Comparison of ENCODE assay signal across 9 mouse cellular contexts in genomic region chr19:26844813-26845212, GRCm38 (mm10). TPM values are rescaled to one million over a fixed set of nuclear protein-coding genes. Genes with fewer than 3 reads are reported as not detected.
DNase-seq lines count a peak whose midpoint lies in the region; ATAC-seq and TF ChIP-seq lines count a peak whose summit lies in the region.
"Had no signal": no experiment of that assay in that cellular context is flagged by ENCODE, and none has a peak within 500 bp of the region (broad histone marks: within the 10 kb centered on the region; RNA-seq: fewer than 3 reads in every experiment).

No protein-coding gene starts in this region.

- H3K9me3 ChIP-seq in forebrain, embryonic 10.5 days = 0 out of 2 replicates have a peak, but pooled peaks cover 4% of the 10 kb centered on the region
- H3K9me3 ChIP-seq in intestine, embryonic 16.5 days (ENCODE audit: control insufficient read depth, low read length) = no peaks in the 10 kb centered on the region
- H3K9me3 ChIP-seq in neural tube, embryonic 11.5 days (ENCODE audit: control insufficient read depth, low read length) = no peaks in the 10 kb centered on the region

- H3K36me3 ChIP-seq in forebrain, embryonic 10.5 days (replicated peaks) = no peaks in the 10 kb centered on the region
- H3K36me3 ChIP-seq in intestine, embryonic 16.5 days (ENCODE audit: control insufficient read depth, insufficient read depth, low read length) = no peaks in the 10 kb centered on the region
- H3K36me3 ChIP-seq in neural tube, embryonic 11.5 days (ENCODE audit: control insufficient read depth, insufficient read depth, low read length) = no peaks in the 10 kb centered on the region

- intact Hi-C loops in left cerebral cortex, adult 2 months (cut with DNase I) = loop anchor here (1.0 to 10.0 kb wide), 2 partner anchors 97 to 580 kb away; partner anchors contain the start of gene Pum3

- peak; percentile 34; the same call in 1 of the 2 replicates for ATAC-seq in intestine, embryonic 16.5 days
- peak; percentile 85 for ATAC-seq in neural tube, embryonic 11.5 days (ENCODE audit: insufficient read depth, low FRiP score, low TSS enrichment)

- H3K4me2 ChIP-seq in intestine, embryonic 16.5 days (ENCODE audit: low read depth, low read length) = peak overlapping the region; percentile 32; the same call in 1 of the 2 replicates
- H3K4me2 ChIP-seq in neural tube, embryonic 11.5 days (ENCODE audit: low read depth) = no peak overlapping the region

- peaks cover 35% of the 10 kb centered on the region for H3K4me1 ChIP-seq in forebrain, embryonic 10.5 days
- peaks cover 5% of the 10 kb centered on the region; the same call in 1 of the 2 replicates for H3K4me1 ChIP-seq in intestine, embryonic 16.5 days (ENCODE audit: control insufficient read depth, insufficient read depth, low read length)
- peaks cover 2% of the 10 kb centered on the region; the same call in 1 of the 2 replicates for H3K4me1 ChIP-seq in neural tube, embryonic 11.5 days (ENCODE audit: control insufficient read depth, insufficient read depth, low read length)

- H3K27me3 ChIP-seq in forebrain, embryonic 10.5 days (ENCODE audit: poor library complexity, severe bottlenecking) = no peaks in the 10 kb centered on the region
- no peaks in the 10 kb centered on the region for H3K27me3 ChIP-seq in intestine, embryonic 16.5 days (replicated peaks; ENCODE audit: control insufficient read depth, insufficient read depth, low read length)
- H3K27me3 ChIP-seq in neural tube, embryonic 11.5 days (ENCODE audit: control insufficient read depth, insufficient read depth, low read length) = no peaks in the 10 kb centered on the region

- TF ChIP-seq CTCF in left cerebral cortex, adult 2 months (IDR thresholded peaks at IDR 0.05) = no peak

- DNase-seq in left cerebral cortex, adult 2 months (ENCODE audit: extremely low spot score in 1 of 2, low spot score in 2 of 2) = no peak
- no peak for DNase-seq in left cerebral cortex, adult 11 months (ENCODE audit: low spot score)
- DNase-seq in forebrain, embryonic 10.5 days (ENCODE audit: extremely low spot score, low spot score) = peak; percentile 73
- peak; percentile 85 for DNase-seq in neural tube, embryonic 11.5 days (ENCODE audit: low spot score)
- DNase-seq in retina, embryonic 14.5 days (ENCODE audit: low spot score) = no peak
- no peak for DNase-seq in left cerebral cortex, adult 18-20 months (ENCODE audit: low spot score in 2 of 2)

- WGBS in forebrain, embryonic 10.5 days = 5% methylated on average over 8 of the region's 8 CpGs
- 19% methylated on average over 8 of the region's 8 CpGs for WGBS in intestine, embryonic 16.5 days
- WGBS in neural tube, embryonic 11.5 days = 2% methylated on average over 8 of the region's 8 CpGs

- no peak overlapping the region; the same call in 1 of the 2 replicates for H3K27ac ChIP-seq in left cerebral cortex, adult 2 months
- peak overlapping the region; percentile 95 for H3K27ac ChIP-seq in forebrain, embryonic 10.5 days
- no peak overlapping the region for H3K27ac ChIP-seq in intestine, embryonic 16.5 days (ENCODE audit: low read length)
- peak overlapping the region; percentile 42; the same call in 1 of the 2 replicates for H3K27ac ChIP-seq in neural tube, embryonic 11.5 days (ENCODE audit: low read depth, low read length)

- peak overlapping the region; percentile 68 for H3K4me3 ChIP-seq in left cerebral cortex, adult 2 months
- H3K4me3 ChIP-seq in forebrain, embryonic 10.5 days = peak overlapping the region; percentile 56
- H3K4me3 ChIP-seq in intestine, embryonic 16.5 days (ENCODE audit: low read length) = no peak overlapping the region
- no peak overlapping the region for H3K4me3 ChIP-seq in neural tube, embryonic 11.5 days (ENCODE audit: low read depth, low read length)

- H3K9ac ChIP-seq in intestine, embryonic 16.5 days (ENCODE audit: low read depth, low read length) = no peak overlapping the region; the same call in 1 of the 2 replicates
- H3K9ac ChIP-seq in neural tube, embryonic 11.5 days (ENCODE audit: low read length) = no peak overlapping the region

RNA-seq across cellular contexts. Expression of gene Gm815, which starts 40.9 kb away (rescaled TPM):
- total RNA-seq in left cerebral cortex, adult 2 months (2021) = not detected
- not detected in 2 replicates for polyA plus RNA-seq in forebrain, embryonic 10.5 days (2016; fragmentation: Nextera tagmentation; extraction: Ambion mirVana)
- not detected in 2 replicates for polyA plus RNA-seq in intestine, embryonic 16.5 days (2015; fragmentation: Nextera tagmentation; extraction: Ambion mirVana)
- polyA plus RNA-seq in neural tube, embryonic 11.5 days (2014; fragmentation: Nextera tagmentation; extraction: Ambion mirVana) = not detected in 2 replicates
- not detected for total RNA-seq in left cerebral cortex, adult 18-20 months (2021)
- total RNA-seq: common myeloid progenitor, adult 5-6 weeks had no signal
- polyA plus RNA-seq: large intestine, adult 2 months had no signal

Comparison
In these comparisons a context has a peak if more than half of its experiments do, and no peak if none do; other contexts are left out.
1. DNase-seq: peak in forebrain, embryonic 10.5 days (single experiment) and neural tube, embryonic 11.5 days (single experiment); none in left cerebral cortex, adult 2 months (0 of 2), left cerebral cortex, adult 11 months (single experiment), retina, embryonic 14.5 days (single experiment) and left cerebral cortex, adult 18-20 months (0 of 2).
2. H3K27ac ChIP-seq: peak in forebrain, embryonic 10.5 days (single experiment) and neural tube, embryonic 11.5 days (single experiment); none in left cerebral cortex, adult 2 months (single experiment) and intestine, embryonic 16.5 days (single experiment).
3. H3K4me3 ChIP-seq: peak in left cerebral cortex, adult 2 months (single experiment) and forebrain, embryonic 10.5 days (single experiment); none in intestine, embryonic 16.5 days (single experiment) and neural tube, embryonic 11.5 days (single experiment).